Mouse (Mus musculus) spleen, embryonic (tissue): ENCODE measurements at regions not wholly inside any gene's neighbourhood (a gene's known extent, or its start where the extent isn't known, plus 50 kb on each side); places are given as distances from the start of the nearest gene placed in this dataset.

Experiments used
- CTCF ChIA-PET: fragments of 350-600 bp; sonication (Branson Sonifier 250); formaldehyde crosslinking; loops from one replicate; lab custom pipeline; 2022; lab: Charles Lee

DNA sequence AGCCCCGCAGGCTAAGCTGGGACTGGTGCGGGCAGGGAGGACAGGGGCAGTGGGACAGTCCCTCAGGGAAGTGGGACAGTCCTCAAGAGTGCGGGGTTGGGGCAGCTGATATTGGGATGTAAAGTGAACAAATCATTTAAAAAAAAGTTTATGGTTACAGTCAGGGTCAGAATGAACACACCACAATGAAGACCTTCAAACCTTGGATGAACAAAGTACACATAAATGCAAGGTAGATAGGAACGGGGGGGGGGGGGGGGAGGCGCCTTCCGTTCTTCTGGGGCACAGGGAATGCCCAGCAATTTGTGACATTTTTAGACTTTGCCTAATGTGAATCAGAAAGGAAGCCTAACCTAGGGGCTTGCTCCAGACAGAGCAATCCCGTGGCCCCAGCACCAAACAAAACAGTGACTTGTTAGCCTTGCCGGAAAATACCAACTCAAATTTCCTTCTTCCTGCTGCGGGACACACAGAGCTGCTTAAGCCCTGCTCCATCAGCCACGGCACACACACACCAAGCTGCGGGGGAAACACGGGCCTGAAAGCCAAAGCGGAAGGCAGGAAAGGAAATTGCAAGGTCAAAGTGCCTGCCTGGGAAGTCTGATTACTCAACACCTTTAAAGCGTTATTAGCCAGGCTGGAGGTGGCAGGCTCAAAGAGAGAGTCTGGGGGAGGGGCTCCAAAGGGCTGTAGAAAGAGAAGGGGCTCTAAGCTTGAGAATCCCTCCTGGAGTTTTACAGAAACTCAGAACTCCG is 309.6 kb upstream of the Jarid2 start:
- CTCF ChIA-PET, result interaction anchor here (0.5 kb wide), 1 partner anchor 20 kb away, joined by 8 read pairs; no protein-coding TSS in a partner anchor

DNA sequence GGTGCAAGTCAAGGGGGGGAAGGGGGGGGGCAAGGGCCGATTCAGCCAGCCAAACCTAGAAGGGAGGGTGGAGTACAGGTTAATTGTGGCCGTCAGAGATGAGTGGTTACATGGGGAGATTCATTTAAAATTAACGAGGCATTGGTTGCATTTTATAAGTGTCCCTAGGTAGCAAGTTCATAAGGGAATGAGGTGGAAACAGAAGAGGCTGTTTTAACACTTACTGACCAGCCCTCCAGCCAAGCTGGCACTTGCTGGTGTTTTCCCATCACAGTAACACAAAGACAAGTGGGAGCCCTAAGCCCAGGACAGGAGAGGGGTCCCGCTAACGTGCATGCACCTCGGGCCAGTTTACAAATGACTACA is 309.1 kb upstream of the Jarid2 start:
- CTCF ChIA-PET, result interaction anchor here (0.6 to 0.7 kb wide), 2 partner anchors 11 to 100 kb away, joined by 3 read pairs; no protein-coding TSS in a partner anchor

- CTCF ChIA-PET, result interaction anchor here (0.6 to 0.7 kb wide), 2 partner anchors 10 to 99 kb away, joined by 3 read pairs; no protein-coding TSS in a partner anchor
These were observed 308.3 kb upstream of the Jarid2 start for GRCm38 (mm10) chr13:44420941-44421340.

DNA sequence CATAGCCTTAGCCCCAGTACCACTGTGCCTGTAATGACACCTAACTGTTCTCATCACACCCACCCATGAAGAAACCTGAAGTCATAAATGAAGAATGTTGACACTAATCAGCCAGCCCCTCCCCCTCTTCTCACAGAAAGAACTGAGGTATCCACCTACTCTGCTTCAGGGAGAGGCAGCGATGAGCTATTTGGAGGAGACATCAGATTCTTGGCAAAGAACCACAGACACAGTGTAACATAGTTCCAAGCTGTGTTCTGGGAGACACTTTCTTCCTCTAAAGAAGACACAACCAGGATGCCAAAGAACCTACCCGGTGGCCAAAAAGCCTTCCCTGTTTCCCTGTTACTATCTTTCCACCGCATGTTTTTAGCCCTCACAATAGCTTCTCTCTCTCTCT is 307.8 kb upstream of the Jarid2 start:
- CTCF ChIA-PET, result no interaction called here

GRCm38 (mm10) chr13:44421922-44422321 is 307.4 kb upstream of the Jarid2 start:
- CTCF ChIA-PET, result interaction anchor here (0.5 kb wide), 1 partner anchor 572 kb away, joined by 4 read pairs; no protein-coding TSS in a partner anchor

- CTCF ChIA-PET, result interaction anchor here (0.6 kb wide), 1 partner anchor 10 kb away, joined by 3 read pairs; no protein-coding TSS in a partner anchor
These were observed 298.8 kb upstream of the Jarid2 start for GRCm38 (mm10) chr13:44430492-44430891.

DNA sequence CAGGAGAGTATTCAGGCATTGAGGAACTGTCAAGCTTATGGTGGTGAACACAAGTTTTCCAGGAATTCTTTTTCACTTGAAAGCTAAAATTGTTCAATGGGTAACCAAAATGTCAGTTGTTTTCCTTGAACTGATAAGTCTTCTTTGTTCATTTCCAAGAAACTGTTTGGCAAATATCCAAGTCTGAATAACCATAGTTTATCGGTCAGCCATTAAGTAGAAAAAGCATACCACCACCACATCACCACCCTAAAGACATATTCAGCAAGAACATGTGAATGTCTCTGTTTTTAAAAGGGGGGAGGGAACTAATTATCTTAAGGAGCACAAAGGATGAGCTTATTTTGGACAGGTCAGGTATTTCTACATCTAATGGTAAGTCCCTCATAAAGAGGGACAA is 291.6 kb upstream of the Jarid2 start:
- CTCF ChIA-PET, result interaction anchor here (0.5 to 0.7 kb wide), 2 partner anchors 10 to 1496 kb away, joined by 3 to 5 read pairs; no protein-coding TSS in a partner anchor

GRCm38 (mm10) chr13:44441061-44441460 is 288.2 kb upstream of the Jarid2 start:
- CTCF ChIA-PET, result no interaction called here

DNA sequence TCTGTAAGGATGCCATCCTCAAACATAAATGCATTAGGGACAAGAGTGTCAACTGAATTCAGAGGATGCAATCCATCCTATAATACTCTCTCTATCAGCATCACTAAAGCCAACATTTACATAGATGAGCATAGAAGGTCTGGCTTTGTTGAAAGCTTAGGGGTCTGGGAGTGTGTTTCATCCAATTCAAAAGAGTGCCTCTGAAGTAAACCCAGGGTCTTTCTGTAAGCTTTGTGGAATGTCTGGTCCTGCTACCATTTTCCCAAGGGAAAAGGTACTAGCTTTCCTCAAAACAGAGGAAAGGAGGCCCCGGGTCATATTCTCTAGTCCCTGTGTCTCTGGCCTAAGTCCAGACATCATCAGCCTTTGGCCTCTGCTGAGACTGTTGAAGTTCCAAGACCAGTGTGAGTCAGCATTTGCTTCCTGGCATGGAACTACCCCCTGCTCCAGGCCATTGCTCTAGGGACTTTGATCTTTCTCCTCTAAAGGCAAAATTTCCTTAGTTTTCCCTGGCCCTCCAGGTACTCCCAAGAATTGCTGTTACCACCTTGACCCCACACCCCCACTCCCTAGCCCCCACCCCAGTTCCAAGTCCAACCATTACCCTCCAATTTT is 280.0 kb upstream of the Jarid2 start:
- CTCF ChIA-PET, result interaction anchor here (0.5 kb wide), 1 partner anchor 17 kb away, joined by 3 read pairs; no protein-coding TSS in a partner anchor

GRCm38 (mm10) chr13:44451224-44451623 is 278.1 kb upstream of the Jarid2 start:
- CTCF ChIA-PET, result no interaction called here

DNA sequence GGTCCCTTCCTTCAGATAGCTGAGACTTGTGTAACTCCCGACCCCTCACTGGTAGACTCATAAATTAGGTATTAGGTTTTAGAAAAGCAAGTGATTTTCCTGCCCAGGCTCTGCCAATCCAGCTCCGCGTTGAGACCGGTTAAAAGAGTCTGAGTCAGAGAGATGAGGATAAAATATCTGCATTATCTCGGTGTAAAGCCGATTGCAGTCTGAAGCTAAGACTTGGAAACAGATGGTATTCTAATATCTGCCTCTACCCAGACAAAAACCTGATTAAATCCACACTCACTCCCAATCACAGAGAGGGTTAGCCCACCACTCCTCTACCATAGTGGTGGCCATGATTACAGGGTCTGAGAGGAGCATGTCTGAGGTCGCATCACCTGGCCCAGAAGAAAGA is 276.1 kb upstream of the Jarid2 start:
- CTCF ChIA-PET, result interaction anchor here (0.5 kb wide), 1 partner anchor 46 kb away, joined by 3 read pairs; no protein-coding TSS in a partner anchor

DNA sequence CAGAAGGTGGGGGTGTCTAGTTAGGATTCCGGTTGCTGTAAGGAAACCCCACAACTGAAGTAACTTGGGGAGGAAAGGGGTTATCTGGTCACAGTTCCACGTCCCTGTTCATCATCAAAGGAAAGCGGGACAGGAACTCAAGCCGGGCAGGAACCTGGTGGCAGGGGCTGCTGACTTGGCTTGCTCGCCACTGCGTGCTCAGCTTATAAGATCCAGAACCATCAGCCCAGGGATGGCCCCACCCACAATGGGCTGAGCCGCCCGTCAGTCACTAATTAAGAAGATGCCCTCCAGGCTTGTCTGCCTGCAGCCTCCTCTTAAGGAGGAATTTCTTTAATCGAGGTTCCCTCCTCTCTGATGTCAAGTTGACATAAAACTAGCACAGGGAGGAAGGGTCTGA is 275.1 kb upstream of the Jarid2 start:
- CTCF ChIA-PET, result no interaction called here

DNA sequence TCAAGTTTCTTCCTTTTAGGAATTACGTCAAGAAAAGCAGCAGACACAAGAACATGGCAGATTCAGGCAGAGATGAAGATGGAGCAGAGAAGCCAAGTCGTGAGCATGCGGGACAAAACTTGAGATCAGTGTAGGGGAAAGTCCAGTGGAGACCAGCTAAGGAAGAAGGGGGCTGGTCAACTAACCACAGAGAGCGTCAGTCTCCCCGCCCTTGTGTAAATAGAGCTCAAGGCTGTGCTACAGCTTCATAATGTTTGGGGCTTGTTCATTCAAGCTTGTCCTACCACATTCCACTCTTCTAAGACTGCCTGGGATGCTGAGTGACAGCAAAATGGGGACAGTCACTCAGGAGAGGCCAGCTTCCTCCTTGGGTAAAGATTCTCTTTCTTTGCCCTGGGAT is 274.1 kb upstream of the Jarid2 start:
- CTCF ChIA-PET, result interaction anchor here (0.6 kb wide), 1 partner anchor 155 kb away, joined by 3 read pairs; no protein-coding TSS in a partner anchor

- CTCF ChIA-PET, result interaction anchor here (0.6 to 0.7 kb wide), 2 partner anchors 25 to 29 kb away, joined by 3 to 7 read pairs; no protein-coding TSS in a partner anchor
These were observed 270.5 kb upstream of the Jarid2 start for GRCm38 (mm10) chr13:44458744-44459143.

DNA sequence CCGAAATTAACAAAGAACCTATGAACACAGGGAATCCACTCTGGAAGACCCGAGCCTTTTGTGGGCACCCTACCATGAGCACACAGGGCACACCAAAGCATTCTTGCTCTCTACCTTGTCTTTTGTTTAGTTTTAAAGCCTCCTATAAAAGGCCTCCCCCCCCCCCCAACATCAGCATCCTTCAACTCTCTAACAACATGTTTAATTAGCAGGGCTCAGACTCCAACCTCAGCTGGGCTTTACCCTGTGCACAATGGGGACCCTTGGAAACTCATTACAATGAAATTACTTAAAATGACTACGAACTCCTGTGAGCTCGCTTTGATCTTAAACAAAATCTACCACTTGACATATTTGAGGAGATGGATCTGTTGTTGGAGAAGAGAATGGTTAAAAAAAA is 270.1 kb upstream of the Jarid2 start:
- CTCF ChIA-PET, result interaction anchor here (0.7 kb wide), 1 partner anchor 29 kb away, joined by 7 read pairs; no protein-coding TSS in a partner anchor

DNA sequence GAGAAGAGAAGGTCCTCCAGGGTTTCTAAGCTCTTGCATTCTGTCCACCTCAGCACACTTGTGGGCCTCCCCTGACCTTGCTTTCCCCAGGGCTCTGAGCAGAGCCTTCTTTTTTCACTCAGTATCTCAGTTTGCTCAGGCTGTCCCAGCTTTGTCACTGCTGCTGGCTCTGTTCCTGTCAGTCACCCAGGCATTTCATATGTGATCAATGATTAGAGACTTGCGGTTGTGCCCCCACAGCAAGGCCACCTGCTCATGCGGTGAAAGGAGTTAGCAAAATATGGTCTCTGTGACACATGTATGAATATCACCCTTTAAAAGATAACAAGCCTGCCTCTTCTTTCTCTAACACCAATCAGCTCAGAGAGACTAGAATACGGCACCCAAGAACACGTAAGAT is 265.6 kb upstream of the Jarid2 start:
- CTCF ChIA-PET, result interaction anchor here (0.6 kb wide), 1 partner anchor 73 kb away, joined by 8 read pairs; no protein-coding TSS in a partner anchor

GRCm38 (mm10) chr13:44465567-44465966 is 263.7 kb upstream of the Jarid2 start:
- CTCF ChIA-PET, result interaction anchor here (0.6 kb wide), 1 partner anchor 184 kb away, joined by 4 read pairs; no protein-coding TSS in a partner anchor

GRCm38 (mm10) chr13:44468963-44469674 is 260.2 kb upstream of the Jarid2 start:
- CTCF ChIA-PET, result interaction anchor here (0.6 kb wide), 1 partner anchor 595 kb away, joined by 25 read pairs; no protein-coding TSS in a partner anchor

DNA sequence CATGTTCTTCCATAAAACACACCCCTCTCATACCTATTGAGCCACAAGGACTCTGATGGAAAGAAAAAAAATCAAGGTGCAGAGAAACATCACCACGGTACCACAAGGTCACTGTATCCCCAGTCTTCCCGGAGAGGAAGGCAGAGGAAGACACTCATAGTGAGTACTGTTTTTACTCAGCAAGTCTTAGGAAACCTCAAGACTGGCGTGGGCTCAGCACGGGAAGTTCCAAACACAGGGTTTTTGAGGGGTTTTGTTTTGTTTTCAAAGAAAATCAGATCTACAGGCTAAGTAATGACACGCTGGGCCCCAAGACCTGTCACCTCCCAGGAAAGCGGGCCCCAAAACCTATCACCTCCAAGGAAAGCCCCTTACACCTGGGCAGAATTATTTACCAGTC is 259.6 kb upstream of the Jarid2 start:
- CTCF ChIA-PET, result no interaction called here

GRCm38 (mm10) chr13:44473200-44473599 is 256.1 kb upstream of the Jarid2 start:
- CTCF ChIA-PET, result no interaction called here

DNA sequence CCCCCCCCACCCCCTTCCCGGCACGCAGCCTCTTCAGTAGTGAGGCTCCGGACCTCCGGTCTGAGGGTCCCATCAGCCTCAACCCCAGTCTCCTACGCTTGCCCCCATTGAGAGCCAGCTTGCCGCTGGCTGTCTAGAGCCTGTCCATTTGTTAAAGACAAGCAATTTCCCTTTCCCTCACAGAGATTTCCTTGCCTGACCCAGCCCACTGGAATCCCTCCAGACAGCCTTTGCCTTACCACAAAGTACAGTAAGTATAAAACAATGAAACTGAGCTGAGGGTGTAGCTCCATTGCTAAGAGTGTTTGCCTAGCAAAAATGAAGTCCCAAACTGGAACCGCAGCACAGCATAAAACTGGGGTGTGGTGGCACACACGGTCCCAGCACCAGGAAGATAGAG is 252.4 kb upstream of the Jarid2 start:
- CTCF ChIA-PET, result no interaction called here
